Mouse (Mus musculus) heart, postnatal 25 days (tissue): ENCODE measurements at regions not wholly inside any gene's neighbourhood (a gene's known extent, or its start where the extent isn't known, plus 50 kb on each side); places are given as distances from the start of the nearest gene placed in this dataset.
A peak's percentile ranks its signal among the peaks of the same experiment; 100 is the strongest.

Experiments
- DNase-seq: peaks from one replicate; pipeline ENCODE4 v3.0.0; 2022; ENCODE audit warnings: low spot score
- intact Hi-C: fragments of 180-260 bp; cut with DNase I; formaldehyde crosslinking; loops from one replicate; pipeline ENCODE4 v1.15.1; 2025

- intact Hi-C loops: no loop called here
Measured at GRCm38 (mm10) chr10:14233335-14233734, 267.5 kb downstream of the Hivep2 start.

GRCm38 (mm10) chr10:14231464-14231863 lies 265.6 kb downstream of the Hivep2 start:
- DNase-seq: no peak
- intact Hi-C loops: no loop called here

More at GRCm38 (mm10) chr10:14233335-14233734, 267.5 kb downstream of the Hivep2 start:
- no peak for DNase-seq

GRCm38 (mm10) chr10:14217284-14217683 lies 251.4 kb downstream of the Hivep2 start:
- intact Hi-C loops: no loop called here
- DNase-seq: no peak

GRCm38 (mm10) chr10:14216191-14216992 lies 250.5 kb downstream of the Hivep2 start:
- DNase-seq: no peak
- intact Hi-C loops: no loop called here

- DNase-seq: no peak
- intact Hi-C loops: no loop called here
Measured at GRCm38 (mm10) chr10:14215512-14215911, 249.6 kb downstream of the Hivep2 start.

GRCm38 (mm10) chr10:14213536-14213935 lies 247.7 kb downstream of the Hivep2 start:
- intact Hi-C loops: no loop called here
- DNase-seq: no peak

- peak; percentile 12 for DNase-seq
- intact Hi-C loops: no loop called here
Measured at GRCm38 (mm10) chr10:14211926-14212325, 246.1 kb downstream of the Hivep2 start.

GRCm38 (mm10) chr10:14211481-14211880 lies 245.6 kb downstream of the Hivep2 start:
- DNase-seq: no peak
- intact Hi-C loops: no loop called here

- intact Hi-C loops: no loop called here
- DNase-seq: no peak
Measured at GRCm38 (mm10) chr10:14210445-14210844, 244.6 kb downstream of the Hivep2 start.

- intact Hi-C loops: no loop called here
- no peak for DNase-seq
Measured at GRCm38 (mm10) chr10:14210045-14210444, 244.2 kb downstream of the Hivep2 start.

- no peak for DNase-seq
- intact Hi-C loops: loop anchor here (10.0 kb wide), 1 partner anchor 293 kb away; no protein-coding TSS in a partner anchor
Measured at GRCm38 (mm10) chr10:14208206-14208605, 242.3 kb downstream of the Hivep2 start.

GRCm38 (mm10) chr10:14207616-14208015 lies 241.7 kb downstream of the Hivep2 start:
- DNase-seq: peak; percentile 19
- intact Hi-C loops: loop anchor here (10.0 kb wide), 1 partner anchor 293 kb away; no protein-coding TSS in a partner anchor

GRCm38 (mm10) chr10:14207051-14207570 lies 241.2 kb downstream of the Hivep2 start:
- no peak for DNase-seq
- intact Hi-C loops: loop anchor here (10.0 kb wide), 1 partner anchor 292 kb away; no protein-coding TSS in a partner anchor
